Mouse (Mus musculus): ENCODE measurements around the gene Aurka. TPM values are rescaled to one million over a fixed set of nuclear protein-coding genes. Genes with fewer than 3 reads are reported as not detected.

Gene Aurka
- polyA plus RNA-seq, 1 experiment: 9.9 TPM

GRCm38 (mm10) chr2:172384715-172385114 lies 14.4 kb upstream of the Aurka start:
- no peaks in the 10 kb centered on the region for H3K4me1 ChIP-seq (ENCODE audit: control insufficient read depth, insufficient read depth, insufficient read length, low read length)
- WGBS: 88% methylated on average over 3 of the region's 3 CpGs
- H3K27me3 ChIP-seq (ENCODE audit: control insufficient read depth, insufficient read depth, low read length): no peaks in the 10 kb centered on the region
- no peak overlapping the region for H3K4me3 ChIP-seq (ENCODE audit: low read depth, low read length)
- TF ChIP-seq CTCF (IDR thresholded peaks at IDR 0.05; ENCODE audit: extremely low read depth, insufficient read length, insufficient replicate concordance, low read depth, low read length) (no peak), POLR2A (IDR thresholded peaks at IDR 0.05; ENCODE audit: low read depth, low read length) (no peak)
- H3K36me3 ChIP-seq (ENCODE audit: control insufficient read depth, insufficient read depth, low read length): peaks cover 21% of the 10 kb centered on the region
- no peak overlapping the region for H3K27ac ChIP-seq (ENCODE audit: insufficient read depth, low read depth, low read length)

DNA sequence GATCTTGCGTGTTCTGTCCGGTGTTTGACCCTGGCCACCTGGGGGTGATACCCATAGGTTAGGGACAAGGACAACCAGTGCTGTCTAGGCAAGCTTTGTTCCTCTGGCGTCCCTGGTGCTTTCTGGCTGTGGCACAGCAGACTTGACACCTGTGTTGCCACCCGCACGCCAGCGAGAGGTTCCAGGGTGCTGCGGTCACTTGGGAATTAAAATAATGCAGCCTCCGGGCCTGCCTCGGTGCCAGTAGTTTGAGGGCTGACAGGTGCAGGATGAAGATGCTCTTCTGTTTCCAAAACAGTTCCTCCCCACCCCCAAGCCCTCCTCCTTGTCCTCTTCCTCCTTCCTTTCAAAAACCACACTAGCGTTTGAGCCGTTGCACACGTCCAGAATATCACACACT lies 11.6 kb upstream of the Aurka start:
- Histone ChIP-seq H3K36me3 (ENCODE audit: control insufficient read depth, insufficient read depth, low read length) (peaks cover 45% of the 10 kb centered on the region), H3K27ac (ENCODE audit: insufficient read depth, low read depth, low read length) (no peak overlapping the region), H3K4me3 (ENCODE audit: low read depth, low read length) (no peak overlapping the region), H3K27me3 (ENCODE audit: control insufficient read depth, insufficient read depth, low read length) (no peaks in the 10 kb centered on the region), H3K4me1 (ENCODE audit: control insufficient read depth, insufficient read depth, insufficient read length, low read length) (no peaks in the 10 kb centered on the region)
- WGBS: 87% methylated on average over 12 of the region's 12 CpGs
- TF ChIP-seq POLR2A (IDR thresholded peaks at IDR 0.05; ENCODE audit: low read depth, low read length): no peak
- no peak for TF ChIP-seq CTCF (IDR thresholded peaks at IDR 0.05; ENCODE audit: extremely low read depth, insufficient read length, insufficient replicate concordance, low read depth, low read length)

- Histone ChIP-seq H3K27me3 (ENCODE audit: control insufficient read depth, insufficient read depth, low read length) (no peaks in the 10 kb centered on the region), H3K36me3 (ENCODE audit: control insufficient read depth, insufficient read depth, low read length) (peaks cover 48% of the 10 kb centered on the region), H3K4me1 (ENCODE audit: control insufficient read depth, insufficient read depth, insufficient read length, low read length) (no peaks in the 10 kb centered on the region), H3K27ac (ENCODE audit: insufficient read depth, low read depth, low read length) (no peak overlapping the region), H3K4me3 (ENCODE audit: low read depth, low read length) (no peak overlapping the region)
- 89% methylated on average over 11 of the region's 11 CpGs for WGBS
- TF ChIP-seq POLR2A (IDR thresholded peaks at IDR 0.05; ENCODE audit: low read depth, low read length): no peak
- no peak for TF ChIP-seq CTCF (IDR thresholded peaks at IDR 0.05; ENCODE audit: extremely low read depth, insufficient read length, insufficient replicate concordance, low read depth, low read length)
Observed at GRCm38 (mm10) chr2:172381341-172381740, 11.0 kb upstream of the Aurka start.

GRCm38 (mm10) chr2:172380513-172380912 lies 10.2 kb upstream of the Aurka start:
- H3K4me3 ChIP-seq (ENCODE audit: low read depth, low read length): no peak overlapping the region
- no peak overlapping the region for H3K27ac ChIP-seq (ENCODE audit: insufficient read depth, low read depth, low read length)
- no peak for TF ChIP-seq CTCF (IDR thresholded peaks at IDR 0.05; ENCODE audit: extremely low read depth, insufficient read length, insufficient replicate concordance, low read depth, low read length)
- TF ChIP-seq POLR2A (IDR thresholded peaks at IDR 0.05; ENCODE audit: low read depth, low read length): no peak
- WGBS: 94% methylated on average over 17 of the region's 17 CpGs
- peaks cover 56% of the 10 kb centered on the region for H3K36me3 ChIP-seq (ENCODE audit: control insufficient read depth, insufficient read depth, low read length)
- H3K4me1 ChIP-seq (ENCODE audit: control insufficient read depth, insufficient read depth, insufficient read length, low read length): no peaks in the 10 kb centered on the region
- no peaks in the 10 kb centered on the region for H3K27me3 ChIP-seq (ENCODE audit: control insufficient read depth, insufficient read depth, low read length)

DNA sequence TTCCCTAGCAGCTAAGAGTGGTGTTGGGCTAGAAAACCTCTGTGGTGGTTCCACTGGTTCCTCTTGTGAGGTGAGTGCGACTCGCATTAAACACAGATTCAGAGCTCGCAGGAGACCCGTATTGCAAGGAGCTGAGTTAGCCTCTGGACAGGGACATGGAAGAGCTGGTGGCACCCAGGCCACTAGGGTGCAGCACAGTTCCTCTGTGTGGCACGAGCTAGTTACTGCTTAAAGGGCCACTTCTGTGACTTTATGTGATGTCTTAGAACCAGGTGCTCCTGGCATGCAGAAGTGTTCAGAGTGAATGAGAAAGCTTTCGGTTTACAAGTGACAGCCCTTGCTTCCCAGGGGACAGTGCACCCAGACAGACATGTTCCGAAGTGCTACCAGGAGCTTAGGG lies 8.0 kb upstream of the Aurka start:
- TF ChIP-seq POLR2A (IDR thresholded peaks at IDR 0.05; ENCODE audit: low read depth, low read length) (no peak), CTCF (IDR thresholded peaks at IDR 0.05; ENCODE audit: extremely low read depth, insufficient read length, insufficient replicate concordance, low read depth, low read length) (peak; percentile 37; the same call in 1 of the 2 replicates)
- no peak overlapping the region for H3K4me3 ChIP-seq (ENCODE audit: low read depth, low read length)
- no peak overlapping the region for H3K27ac ChIP-seq (ENCODE audit: insufficient read depth, low read depth, low read length)
- 65% methylated on average over 7 of the region's 7 CpGs for WGBS
- H3K27me3 ChIP-seq (ENCODE audit: control insufficient read depth, insufficient read depth, low read length): no peaks in the 10 kb centered on the region
- peaks cover 66% of the 10 kb centered on the region for H3K36me3 ChIP-seq (ENCODE audit: control insufficient read depth, insufficient read depth, low read length)
- H3K4me1 ChIP-seq (ENCODE audit: control insufficient read depth, insufficient read depth, insufficient read length, low read length): no peaks in the 10 kb centered on the region

GRCm38 (mm10) chr2:172376999-172377515 lies 6.7 kb upstream of the Aurka start:
- no peak overlapping the region for H3K27ac ChIP-seq (ENCODE audit: insufficient read depth, low read depth, low read length)
- no peak overlapping the region for H3K4me3 ChIP-seq (ENCODE audit: low read depth, low read length)
- peaks cover 69% of the 10 kb centered on the region for H3K36me3 ChIP-seq (ENCODE audit: control insufficient read depth, insufficient read depth, low read length)
- H3K4me1 ChIP-seq (ENCODE audit: control insufficient read depth, insufficient read depth, insufficient read length, low read length): no peaks in the 10 kb centered on the region
- H3K27me3 ChIP-seq (ENCODE audit: control insufficient read depth, insufficient read depth, low read length): no peaks in the 10 kb centered on the region
- 55% methylated on average over 5 of the region's 5 CpGs for WGBS
- TF ChIP-seq POLR2A (IDR thresholded peaks at IDR 0.05; ENCODE audit: low read depth, low read length): no peak
- TF ChIP-seq CTCF (IDR thresholded peaks at IDR 0.05; ENCODE audit: extremely low read depth, insufficient read length, insufficient replicate concordance, low read depth, low read length): no peak

DNA sequence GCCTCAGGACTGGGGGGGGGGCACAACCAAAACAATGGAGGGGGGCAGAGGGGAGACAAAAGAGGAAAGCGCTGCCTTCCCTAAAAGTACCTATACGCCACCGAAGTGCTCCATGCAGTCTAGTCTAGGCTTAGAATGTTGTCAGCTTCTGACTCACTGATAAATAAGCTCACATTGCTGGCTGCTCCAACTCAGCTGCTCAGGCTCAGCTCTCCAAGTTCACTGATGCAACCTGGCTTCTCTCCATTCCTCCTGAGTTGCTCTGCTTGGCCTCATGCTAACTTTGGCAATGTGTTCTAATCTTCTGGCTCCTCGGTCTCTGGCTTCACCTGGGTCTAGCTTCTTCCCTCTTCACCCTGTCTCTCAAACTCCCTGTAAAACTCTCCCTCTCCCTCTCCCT lies 6.2 kb upstream of the Aurka start:
- Histone ChIP-seq H3K36me3 (ENCODE audit: control insufficient read depth, insufficient read depth, low read length) (peaks cover 66% of the 10 kb centered on the region), H3K4me3 (ENCODE audit: low read depth, low read length) (no peak overlapping the region), H3K4me1 (ENCODE audit: control insufficient read depth, insufficient read depth, insufficient read length, low read length) (no peaks in the 10 kb centered on the region), H3K27ac (ENCODE audit: insufficient read depth, low read depth, low read length) (no peak overlapping the region), H3K27me3 (ENCODE audit: control insufficient read depth, insufficient read depth, low read length) (no peaks in the 10 kb centered on the region)
- no peak for TF ChIP-seq CTCF (IDR thresholded peaks at IDR 0.05; ENCODE audit: extremely low read depth, insufficient read length, insufficient replicate concordance, low read depth, low read length)
- TF ChIP-seq POLR2A (IDR thresholded peaks at IDR 0.05; ENCODE audit: low read depth, low read length): no peak
- WGBS: 82% methylated on average over 4 of the region's 4 CpGs
